Mouse (Mus musculus) kidney, postnatal 0 days (tissue): Measurements from ENCODE around the gene Gm28374. TPM values are rescaled to one million over a fixed set of nuclear protein-coding genes. Genes with fewer than 3 reads are reported as not detected.

Experiments
- ATAC-seq: fragments of 200-750 bp; cut with Nextera tagmentation; replicated peaks from 2 replicates; pipeline ENCODE4 v1.8.0; 2017; ENCODE audit warnings: low read depth, moderate number of reproducible peaks, moderate TSS enrichment, moderate library complexity; ENCODE audit not compliant: low FRiP score
- DNase-seq: peaks from one replicate; pipeline ENCODE4 v3.0.0-alpha.2; 2016; ENCODE audit warnings: low spot score
- H3K27ac ChIP-seq: fragments of 300-500 bp; sonication (generic); 2 replicates; pipeline ENCODE4 v1.5.1; 2014; ENCODE audit warnings: mild to moderate bottlenecking
- H3K27me3 ChIP-seq: fragments of 300-500 bp; sonication (generic); 2 replicates; pipeline ENCODE4 v1.6.1; 2014; ENCODE audit warnings: low read length, mixed read lengths; ENCODE audit not compliant: insufficient read depth
- H3K36me3 ChIP-seq: fragments of 300-500 bp; sonication (generic); 2 replicates; pipeline ENCODE4 v1.6.1; 2014; ENCODE audit warnings: low read length, mixed read lengths; ENCODE audit not compliant: insufficient read depth
- H3K4me1 ChIP-seq: fragments of 300-500 bp; sonication (generic); replicated peaks from 2 replicates; pipeline ENCODE4 v1.6.1; 2014; ENCODE audit warnings: antibody characterized with exemption, low read length, mixed read lengths; ENCODE audit not compliant: insufficient read depth
- H3K4me2 ChIP-seq: fragments of 300-500 bp; sonication (generic); 2 replicates; pipeline ENCODE4 v1.6.1; 2014; ENCODE audit warnings: mild to moderate bottlenecking, low read length, moderate library complexity, mixed read lengths
- H3K4me3 ChIP-seq: fragments of 300-500 bp; sonication (generic); replicated peaks from 2 replicates; pipeline ENCODE4 v1.5.1; 2014; ENCODE audit warnings: low read depth, low read length
- H3K9ac ChIP-seq: fragments of 300-500 bp; sonication (generic); 2 replicates; pipeline ENCODE4 v1.6.1; 2014; ENCODE audit warnings: low read depth, low read length
- H3K9me3 ChIP-seq: fragments of 300-500 bp; sonication (generic); replicated peaks from 2 replicates; pipeline ENCODE4 v1.6.1; 2016; ENCODE audit warnings: low read length, inconsistent platforms, mixed read lengths
- CTCF ChIP-seq: IDR thresholded peaks from 2 replicates; pipeline ENCODE4 v1.5.1; 2016; ENCODE audit warnings: antibody characterized with exemption, low read depth, mild to moderate bottlenecking, moderate library complexity
- WGBS: fragments of 180-500 bp; shearing (Covaris S2); extraction: QIAGEN DNeasy Blood & Tissue Kit; methylation state at CpG from one replicate; pipeline ENCODE4 v1.1.7; 2014; 5-methylcytosine and 5-hydroxymethylcytosine counted together
- polyA plus RNA-seq: library from polyadenylated mRNA; unstranded; fragments of >200 nt; fragmentation: Nextera tagmentation; extraction: Ambion mirVana; gene quantifications from 2 replicates; pipeline ENCODE4 v1.2.1, GENCODE M21; 2015

The Gm28374 gene
- polyA plus RNA-seq, 1 experiment from 2014 or later, result 0.70 TPM

DNA sequence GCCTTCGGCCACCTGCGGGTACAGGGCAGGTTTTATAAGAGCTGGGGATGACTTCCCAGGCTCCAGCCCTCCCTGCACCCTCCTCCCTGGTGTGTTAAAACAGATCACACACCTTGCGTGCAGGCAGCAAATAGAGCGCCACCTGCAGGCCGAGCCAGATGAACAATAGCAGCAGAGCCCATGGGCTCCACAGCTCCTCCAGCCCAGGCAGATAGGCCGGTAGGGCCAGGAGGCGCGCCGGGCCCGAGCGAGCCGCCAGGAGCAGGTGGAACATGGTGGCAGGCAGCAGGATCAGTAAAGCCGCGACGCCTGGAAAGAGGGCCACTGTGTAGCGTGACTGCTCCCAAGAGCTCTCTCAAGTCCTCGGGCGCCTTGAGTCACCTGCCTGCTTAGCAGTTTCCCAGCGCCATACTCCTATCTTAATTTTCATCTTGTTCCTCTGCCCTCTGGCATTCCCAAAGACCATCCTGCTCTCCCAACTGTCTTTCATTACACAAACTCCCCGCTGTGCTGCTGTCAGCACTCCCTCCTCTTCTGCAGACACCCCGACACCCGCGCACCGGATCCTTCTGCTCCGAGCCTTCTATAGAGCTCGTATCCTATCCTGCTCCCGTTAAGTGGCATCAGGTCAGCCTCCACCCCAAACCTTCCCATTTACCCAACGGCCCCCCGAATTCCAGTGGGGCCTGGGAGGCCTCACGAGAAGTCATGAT lies 14.9 kb downstream of the Gm28374 start:
- H3K9ac ChIP-seq, result peak overlapping the region; percentile 41
- no peaks in the 10 kb centered on the region for H3K9me3 ChIP-seq
- DNase-seq (peak; percentile 84), ATAC-seq (peak; percentile 43)
- H3K4me2 ChIP-seq, result peak overlapping the region; percentile 86
- H3K36me3 ChIP-seq, result peaks cover 20% of the 10 kb centered on the region; the same call in 1 of the 2 replicates
- H3K4me3 ChIP-seq, result peak overlapping the region; percentile 37
- peak overlapping the region; percentile 70 for H3K27ac ChIP-seq
- H3K27me3 ChIP-seq, result no peaks in the 10 kb centered on the region
- peaks cover 18% of the 10 kb centered on the region; the same call in 1 of the 2 replicates for H3K4me1 ChIP-seq
- TF ChIP-seq CTCF, result peak; percentile 87
- WGBS, result 1% methylated on average over 27 of the region's 30 CpGs

GRCm38 (mm10) chr19:6066571-6066970 lies 15.5 kb downstream of the Gm28374 start:
- Histone ChIP-seq H3K27me3 (no peaks in the 10 kb centered on the region), H3K4me1 (peaks cover 23% of the 10 kb centered on the region), H3K9me3 (no peaks in the 10 kb centered on the region), H3K36me3 (peaks cover 20% of the 10 kb centered on the region; the same call in 1 of the 2 replicates), H3K27ac (peak overlapping the region; percentile 70; the same call in 1 of the 2 replicates), H3K9ac (peak overlapping the region; percentile 41; the same call in 1 of the 2 replicates), H3K4me3 (peak overlapping the region; percentile 37; the same call in 1 of the 2 replicates), H3K4me2 (peak overlapping the region; percentile 86)
- 27% methylated on average over 5 of the region's 5 CpGs for WGBS
- TF ChIP-seq CTCF, result no peak
- ATAC-seq, result no peak
- no peak for DNase-seq

DNA sequence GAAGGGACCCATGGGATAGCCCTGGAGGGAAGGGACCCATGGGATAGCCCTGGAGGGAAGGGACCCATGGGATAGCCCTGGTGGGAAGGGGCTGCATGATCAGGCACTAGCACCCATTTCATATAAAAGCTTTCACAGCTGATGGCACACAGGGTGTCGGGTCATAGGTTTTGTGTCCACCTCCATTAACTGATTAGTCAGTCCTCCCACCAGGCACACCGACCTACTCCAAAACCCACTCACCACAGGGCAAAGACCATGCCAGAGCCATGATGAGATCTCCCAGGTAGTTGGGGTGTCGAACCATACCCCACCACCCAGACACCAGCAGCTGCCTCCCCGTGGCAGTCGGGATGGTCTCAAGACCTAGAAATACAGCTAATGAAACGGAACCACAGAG lies 19.0 kb downstream of the Gm28374 start:
- DNase-seq (no peak), ATAC-seq (no peak)
- Histone ChIP-seq H3K9ac (peak overlapping the region; percentile 86; the same call in 1 of the 2 replicates), H3K27me3 (no peaks in the 10 kb centered on the region), H3K9me3 (no peaks in the 10 kb centered on the region), H3K36me3 (no peaks in the 10 kb centered on the region; the same call in 1 of the 2 replicates), H3K27ac (no peak overlapping the region), H3K4me3 (no peak overlapping the region), H3K4me1 (peaks cover 22% of the 10 kb centered on the region), H3K4me2 (no peak overlapping the region)
- 89% methylated on average over 6 of the region's 6 CpGs for WGBS
- no peak for TF ChIP-seq CTCF

- H3K27me3 ChIP-seq, result no peaks in the 10 kb centered on the region
- peak overlapping the region; percentile 94 for H3K4me3 ChIP-seq
- no peak for TF ChIP-seq CTCF
- no peaks in the 10 kb centered on the region for H3K9me3 ChIP-seq
- ATAC-seq, result no peak
- H3K36me3 ChIP-seq, result no peaks in the 10 kb centered on the region; the same call in 1 of the 2 replicates
- H3K4me2 ChIP-seq, result peak overlapping the region; percentile 100
- 45% methylated on average over 5 of the region's 5 CpGs for WGBS
- H3K9ac ChIP-seq, result peak overlapping the region; percentile 86
- DNase-seq, result no peak
- peaks cover 20% of the 10 kb centered on the region for H3K4me1 ChIP-seq
- peak overlapping the region; percentile 98 for H3K27ac ChIP-seq
Measured at GRCm38 (mm10) chr19:6062418-6062817, 19.6 kb downstream of the Gm28374 start.

- ATAC-seq (peak; percentile 18; the same call in 1 of the 2 replicates), DNase-seq (peak; percentile 58)
- Histone ChIP-seq H3K4me2 (peak overlapping the region; percentile 100), H3K9ac (peak overlapping the region; percentile 86), H3K4me3 (peak overlapping the region; percentile 94), H3K9me3 (no peaks in the 10 kb centered on the region), H3K4me1 (peaks cover 18% of the 10 kb centered on the region), H3K27ac (peak overlapping the region; percentile 98), H3K27me3 (no peaks in the 10 kb centered on the region), H3K36me3 (no peaks in the 10 kb centered on the region; the same call in 1 of the 2 replicates)
- under 1% methylated on average over 44 of the region's 44 CpGs for WGBS
- TF ChIP-seq CTCF, result no peak
Measured at GRCm38 (mm10) chr19:6061641-6062302, 20.3 kb downstream of the Gm28374 start.

GRCm38 (mm10) chr19:6061021-6061533 lies 21.0 kb downstream of the Gm28374 start, which contains the start of gene Znhit2:
TSS of gene Znhit2 (plus strand) at chr19:6061192.
- H3K27me3 ChIP-seq, result no peaks in the 10 kb centered on the region
- peaks cover 17% of the 10 kb centered on the region for H3K4me1 ChIP-seq
- TF ChIP-seq CTCF, result no peak
- peak within 1 kb of the TSS; percentile 86 for H3K9ac ChIP-seq
- no peaks in the 10 kb centered on the region; the same call in 1 of the 2 replicates for H3K36me3 ChIP-seq
- ATAC-seq (peak; percentile 58), DNase-seq (peak; percentile 98)
- under 1% methylated on average over 57 of the region's 58 CpGs for whole genome bisulfite sequencing
- H3K4me3 ChIP-seq, result peak within 1 kb of the TSS; percentile 94
- peak within 1 kb of the TSS; percentile 100 for H3K4me2 ChIP-seq
- H3K9me3 ChIP-seq, result no peaks in the 10 kb centered on the region
- peak within 1 kb of the TSS; percentile 98 for H3K27ac ChIP-seq
